In the genomic region with DNA sequence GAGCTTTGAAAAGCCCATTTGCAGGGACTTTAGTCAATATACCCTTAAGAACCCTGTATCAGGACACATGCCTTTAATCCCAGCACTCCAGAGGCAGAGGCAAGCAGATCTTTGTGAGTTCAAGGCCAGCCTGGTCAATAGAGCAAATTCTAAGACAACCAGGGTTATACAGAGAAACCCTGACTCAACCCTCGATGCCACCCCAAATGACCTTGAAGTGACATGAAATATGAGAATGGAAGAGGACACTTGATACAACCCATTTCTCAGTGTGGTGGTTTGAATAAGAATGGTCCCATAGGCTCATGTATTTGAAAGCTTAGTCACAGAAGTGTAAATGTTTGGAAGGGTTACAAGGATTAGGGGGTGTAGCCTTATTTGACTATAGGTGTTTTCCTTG, we compare ENCODE assay signal across 19 mouse cellular contexts.
"Had no signal": no experiment of that assay in that cellular context is flagged by ENCODE, and none has a peak within 500 bp of the region (broad histone marks: within the 10 kb centered on the region; RNA-seq: fewer than 3 reads in every experiment).

No protein-coding gene starts in this region.

- H3K4me3 ChIP-seq: liver, embryonic 13.5 days; liver, embryonic 15.5 days; lung, embryonic 15.5 days; midbrain, embryonic 10.5 days; midbrain, embryonic 13.5 days; myocyte; neural tube, embryonic 13.5 days; neural tube, embryonic 15.5 days had no signal

- ATAC-seq: liver, postnatal 0 days; lung, postnatal 0 days; midbrain, embryonic 13.5 days; midbrain, embryonic 16.5 days had no signal

- H3K4me2 ChIP-seq: liver, embryonic 13.5 days; liver, embryonic 15.5 days; lung, embryonic 15.5 days; midbrain, embryonic 13.5 days; neural tube, embryonic 13.5 days; neural tube, embryonic 15.5 days had no signal

- H3K4me1 ChIP-seq: liver, embryonic 15.5 days; midbrain, embryonic 10.5 days; midbrain, embryonic 13.5 days; neural tube, embryonic 13.5 days; neural tube, embryonic 15.5 days had no signal

- H3K27me3 ChIP-seq: liver, embryonic 13.5 days; liver, embryonic 15.5 days; lung, embryonic 15.5 days; midbrain, embryonic 13.5 days; neural tube, embryonic 13.5 days; neural tube, embryonic 15.5 days had no signal

- H3K9me3 ChIP-seq: liver, embryonic 13.5 days; liver, embryonic 15.5 days; lung, embryonic 15.5 days; midbrain, embryonic 10.5 days; midbrain, embryonic 13.5 days; neural tube, embryonic 13.5 days; neural tube, embryonic 15.5 days had no signal

- H3K9ac ChIP-seq: liver, embryonic 13.5 days; liver, embryonic 15.5 days; liver, postnatal 0 days; lung, embryonic 15.5 days; midbrain, embryonic 13.5 days; neural tube, embryonic 13.5 days; neural tube, embryonic 15.5 days had no signal

- H3K36me3 ChIP-seq: liver, embryonic 13.5 days; liver, embryonic 15.5 days; lung, embryonic 15.5 days; midbrain, embryonic 10.5 days; midbrain, embryonic 13.5 days; neural tube, embryonic 13.5 days; neural tube, embryonic 15.5 days had no signal

- DNase-seq: liver, embryonic 13.5 days; liver, postnatal 0 days; lung, adult 2 months; lung, postnatal 14 days; lung, postnatal 36 days; right cerebral cortex, postnatal 14 days; thymus, adult 18-20 months; thymus, postnatal 14 days; thymus, postnatal 36 days had no signal

- H3K27ac ChIP-seq: liver, embryonic 13.5 days; liver, embryonic 15.5 days; macrophage; midbrain, embryonic 10.5 days; midbrain, embryonic 13.5 days; neural tube, embryonic 13.5 days; neural tube, embryonic 15.5 days had no signal
